Mouse (Mus musculus) colon, adult 2 months (tissue): ENCODE results near the gene Hck. TPM values are rescaled to one million over a fixed set of nuclear protein-coding genes. Genes with fewer than 3 reads are reported as not detected.

Experiments
- polyA plus RNA-seq: library from polyadenylated mRNA; depleted of rRNA; stranded (reverse); fragments of >200 nt; gene quantifications from 2 replicates; pipeline ENCODE4 v1.2.3, GENCODE M21; 2012; rRNA removed

The Hck gene
- polyA plus RNA-seq, result 9.6 and 13.3 TPM in 2 replicates

GRCm38 (mm10) chr2:153108313-153109264 lies at the start of gene Hck:
Gene Hck, plus strand, starts transcription at chr2:153108468.

GRCm38 (mm10) chr2:153065747-153066508 lies 42.3 kb upstream of the Hck start, which contains the start of gene Ccm2l:
Gene Ccm2l, plus strand, starts transcription at chr2:153065955.

GRCm38 (mm10) chr2:153160844-153161683 lies 52.8 kb downstream of the Hck start, which contains the start of gene Tm9sf4:
Gene Tm9sf4, plus strand, starts transcription at chr2:153161303.

Other genes with a start within 250 kb of the Hck start
- 0.05 TPM in 1 of 2 replicates, not detected in the other for gene Mylk2, start 197.1 kb upstream of the Hck start, polyA plus RNA-seq
- 2.8 and 4.6 TPM in 2 replicates for gene Foxs1, start 175.3 kb upstream of the Hck start, polyA plus RNA-seq
- 0.16 and 0.28 TPM in 2 replicates for gene Dusp15, start 156.8 kb upstream of the Hck start, polyA plus RNA-seq
- gene Ttll9, start 146.0 kb upstream of the Hck start, polyA plus RNA-seq, result not detected in 2 replicates
- 22.3 and 30.6 TPM in 2 replicates for gene Pdrg1, start 93.0 kb upstream of the Hck start, polyA plus RNA-seq
- gene Xkr7, start 76.6 kb upstream of the Hck start, polyA plus RNA-seq, result 0.40 and 0.46 TPM in 2 replicates
- gene Ccm2l, start 42.5 kb upstream of the Hck start, polyA plus RNA-seq, result 9.0 and 12.1 TPM in 2 replicates
- gene Tm9sf4, start 52.8 kb downstream of the Hck start, polyA plus RNA-seq, result 83.1 and 89.5 TPM in 2 replicates
- 3.1 and 3.2 TPM in 2 replicates for gene Tspyl3, start 117.0 kb downstream of the Hck start, polyA plus RNA-seq
- 14.7 and 15.5 TPM in 2 replicates for gene Plagl2, start 133.0 kb downstream of the Hck start, polyA plus RNA-seq
- gene Pofut1, start 133.1 kb downstream of the Hck start, polyA plus RNA-seq, result 30.4 and 30.5 TPM in 2 replicates
- 6.4 and 6.9 TPM in 2 replicates for gene Kif3b, start 182.9 kb downstream of the Hck start, polyA plus RNA-seq
- 8.3 and 9.8 TPM in 2 replicates for gene Asxl1, start 237.4 kb downstream of the Hck start, polyA plus RNA-seq